Mouse (Mus musculus) ovary, postnatal 14 days (tissue): ENCODE measurements at regions not wholly inside any gene's neighbourhood (a gene's known extent, or its start where the extent isn't known, plus 50 kb on each side); places are given as distances from the start of the nearest gene placed in this dataset.

ENCODE experiments used
- DNase-seq: peaks from one replicate; pipeline ENCODE4 v3.0.0; 2022; ENCODE audit warnings: low spot score

DNA sequence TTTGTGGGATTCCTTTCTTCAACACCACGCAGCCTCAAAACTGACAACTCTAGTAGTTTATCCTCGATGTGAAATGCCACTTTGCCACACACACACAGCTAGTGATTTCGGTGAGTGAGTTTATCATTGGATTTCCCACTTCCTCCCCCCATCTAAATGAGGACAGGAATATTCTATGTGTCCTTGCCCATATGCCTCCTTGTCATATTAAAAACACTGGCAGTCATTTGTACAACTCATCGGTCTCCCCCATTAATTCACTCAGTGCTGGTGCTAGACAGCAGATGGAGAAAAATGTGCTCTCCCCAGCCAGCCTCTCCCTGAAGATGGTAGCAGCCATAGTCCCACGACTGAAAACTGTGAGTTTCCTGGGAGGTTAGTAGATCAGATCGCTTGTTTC is 496.0 kb upstream of the Sox11 start:
- DNase-seq: no peak

DNA sequence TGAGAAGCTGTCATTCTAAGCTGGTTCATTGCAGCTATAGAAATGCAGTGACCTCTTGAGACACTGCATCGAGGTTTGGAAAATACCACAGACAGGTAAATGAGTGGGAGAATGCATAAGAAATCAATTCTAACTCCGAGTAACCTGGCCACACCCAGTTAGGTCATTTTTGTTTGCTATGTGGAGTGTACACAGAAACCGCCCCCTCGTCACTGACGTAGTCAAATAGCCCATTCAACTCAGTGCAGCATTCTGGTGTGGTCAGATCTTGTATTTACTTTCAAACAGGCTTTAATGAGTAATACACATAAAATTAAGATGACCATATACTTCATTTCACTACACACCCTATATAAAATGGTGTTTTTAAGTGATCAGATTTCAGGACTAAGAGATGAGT is 483.8 kb upstream of the Sox11 start:
- no peak for DNase-seq

DNA sequence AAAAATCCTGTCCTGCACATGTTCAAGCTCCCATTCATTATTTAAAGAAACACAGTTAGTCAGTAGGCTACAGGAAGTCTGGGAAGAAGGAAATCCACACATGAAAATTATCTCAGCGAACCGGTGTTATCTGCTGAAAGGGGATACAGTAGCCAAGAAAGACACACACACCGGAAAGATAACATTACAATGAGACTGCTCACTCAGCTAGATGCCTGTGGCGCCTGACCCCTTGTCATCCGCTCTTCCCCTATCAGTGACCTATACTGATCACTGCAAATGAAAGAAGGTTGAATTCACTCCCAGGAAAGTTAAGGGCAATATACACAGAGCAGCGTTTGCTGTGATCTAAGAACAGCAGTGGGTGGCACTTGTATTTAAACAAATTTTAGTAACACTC is 481.0 kb upstream of the Sox11 start:
- DNase-seq: no peak

DNA sequence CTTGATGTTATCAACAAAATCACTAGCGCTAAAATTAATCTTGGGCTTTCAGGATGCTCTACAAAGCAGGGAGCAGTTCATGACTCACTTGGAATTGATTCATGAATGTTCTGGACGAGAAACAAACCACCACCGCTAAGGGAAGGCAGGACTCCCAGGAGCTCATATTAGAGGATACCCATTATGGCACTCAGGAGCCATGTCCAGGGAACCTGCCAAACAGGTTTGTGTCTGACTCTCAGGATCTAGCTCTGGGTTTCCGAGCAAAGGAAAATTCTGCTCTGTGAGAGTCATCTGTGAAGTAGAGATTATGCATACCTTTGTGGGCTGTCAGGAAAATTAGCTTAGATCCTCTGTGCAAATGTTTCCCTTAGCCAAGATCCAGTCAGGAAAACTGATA is 454.3 kb upstream of the Sox11 start:
- DNase-seq: no peak

DNA sequence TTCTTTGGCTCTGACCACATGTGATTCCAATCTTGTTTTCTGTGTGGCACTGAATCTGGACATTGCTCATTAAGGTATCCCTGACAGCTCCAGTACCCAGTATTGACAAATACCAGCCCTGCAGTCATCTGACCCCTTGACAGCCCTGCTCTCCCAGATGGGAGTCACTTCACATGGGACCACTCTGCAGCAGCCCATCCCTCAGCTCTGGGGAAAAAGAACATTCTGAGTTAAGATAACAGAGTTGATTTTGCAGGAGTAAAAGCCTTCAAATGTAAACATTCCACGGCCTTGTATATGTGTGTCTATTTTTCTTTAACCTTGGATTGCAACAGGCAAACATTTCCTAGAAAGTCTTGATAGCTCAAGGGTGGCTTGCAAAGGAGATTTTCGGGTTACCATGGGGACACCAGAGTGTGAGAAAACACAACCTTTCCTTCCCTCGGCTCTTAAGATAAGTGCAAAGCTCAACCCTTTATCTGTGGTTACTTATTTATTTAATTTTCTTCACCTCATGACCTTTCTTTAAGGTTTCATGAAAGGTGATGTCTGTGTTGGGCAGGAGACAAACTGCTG is 444.4 kb upstream of the Sox11 start:
- DNase-seq: no peak

DNA sequence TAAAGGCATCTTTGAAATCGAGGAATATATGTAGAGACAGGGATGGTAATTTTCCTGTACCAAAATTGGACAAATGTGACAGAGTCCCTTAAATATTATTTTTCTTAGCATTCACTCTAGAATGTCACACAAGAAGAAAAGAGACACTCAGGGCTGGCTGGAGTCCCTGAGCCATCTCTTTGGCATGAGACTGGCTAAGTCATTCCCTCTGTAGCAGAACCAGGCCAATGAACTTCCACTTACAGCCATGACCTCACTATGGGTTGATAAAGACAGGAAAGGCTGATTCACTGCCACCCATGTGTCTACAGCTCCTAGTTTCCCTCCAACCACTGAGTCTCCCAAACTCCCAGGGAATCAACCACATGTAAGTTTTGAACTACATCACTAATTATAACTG is 438.4 kb upstream of the Sox11 start:
- no peak for DNase-seq

DNA sequence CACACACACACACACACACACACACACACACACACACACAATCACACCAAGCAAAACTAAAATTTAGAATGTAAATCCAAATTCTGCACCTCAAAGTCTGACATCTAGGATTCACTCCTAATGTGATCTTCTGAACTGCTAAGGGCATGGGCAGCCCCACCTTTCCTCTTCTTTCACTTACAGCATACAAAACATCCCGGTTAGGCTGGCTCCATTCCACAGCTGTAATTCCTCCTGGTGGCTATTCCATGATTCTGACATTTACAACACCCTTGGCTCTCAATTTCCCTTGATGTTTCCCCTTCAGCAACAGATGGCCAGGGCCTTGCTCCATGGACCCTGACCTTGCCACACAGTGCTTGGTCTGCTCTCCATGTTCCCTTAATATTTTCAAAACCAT is 423.6 kb upstream of the Sox11 start:
- no peak for DNase-seq

DNA sequence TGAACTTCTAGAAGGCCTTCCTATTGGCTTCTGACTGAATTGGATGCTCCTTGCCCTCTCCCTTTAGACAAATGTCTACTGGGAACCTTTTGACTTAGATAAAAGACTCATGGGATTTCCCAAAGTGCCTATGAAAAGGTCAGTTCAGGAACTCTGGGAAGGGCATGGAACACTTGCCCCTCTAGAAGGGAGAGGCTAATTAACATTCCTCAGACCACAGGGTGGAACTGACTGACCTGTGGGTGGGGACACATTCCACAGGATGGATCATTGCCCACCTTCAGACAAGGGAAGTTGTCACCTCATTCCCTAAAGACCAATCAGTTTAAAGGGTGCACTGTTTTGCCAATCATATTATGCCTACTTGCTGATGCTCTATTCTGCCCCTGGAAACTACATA is 416.6 kb upstream of the Sox11 start:
- DNase-seq: no peak

DNA sequence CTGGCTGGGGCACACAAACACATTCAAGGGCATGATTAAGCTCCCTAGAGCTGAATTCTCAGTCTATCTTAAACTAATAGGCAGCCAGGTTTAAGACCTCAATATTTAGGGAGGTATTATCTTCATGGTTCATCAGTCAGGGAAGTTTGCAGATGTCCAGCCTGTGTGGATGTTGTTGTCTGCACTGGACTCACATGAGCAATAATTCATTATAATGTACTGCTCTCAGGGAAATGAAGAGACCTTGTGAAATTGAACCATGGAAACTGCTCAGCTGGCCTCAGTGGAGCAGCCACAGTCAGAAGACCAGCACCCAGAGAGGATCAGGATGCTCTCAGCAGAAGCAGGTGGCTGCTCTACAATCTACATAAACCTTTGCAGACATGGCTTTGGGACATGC is 415.3 kb upstream of the Sox11 start:
- DNase-seq: no peak

DNA sequence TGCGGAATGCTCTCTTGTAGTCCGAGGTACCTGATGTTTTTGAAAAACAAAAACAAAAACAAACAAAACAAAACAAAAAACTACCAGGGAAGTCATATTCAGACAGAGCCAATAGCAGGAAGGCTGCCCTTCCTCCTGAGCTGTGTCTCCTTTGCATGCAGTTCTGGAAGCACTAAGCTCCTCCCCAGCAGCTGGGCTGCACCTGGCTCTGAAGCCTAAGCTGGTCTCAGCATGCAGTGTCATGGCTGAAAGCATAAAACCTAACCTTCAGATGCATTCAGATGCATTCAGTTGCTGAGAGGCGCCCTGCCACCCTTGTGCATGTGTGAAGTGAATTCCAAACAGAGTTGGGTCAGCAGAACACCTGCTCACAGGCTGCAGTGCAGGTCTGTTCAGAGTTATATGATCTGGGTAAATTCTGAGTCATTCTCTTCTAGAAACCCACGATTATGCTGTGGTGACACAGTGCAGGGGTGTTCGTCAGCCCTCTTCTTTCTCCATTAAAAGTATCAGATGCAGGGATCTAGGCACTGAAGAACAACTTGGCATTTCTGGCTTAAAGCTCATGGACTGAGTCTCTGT is 382.3 kb upstream of the Sox11 start:
- no peak for DNase-seq

DNA sequence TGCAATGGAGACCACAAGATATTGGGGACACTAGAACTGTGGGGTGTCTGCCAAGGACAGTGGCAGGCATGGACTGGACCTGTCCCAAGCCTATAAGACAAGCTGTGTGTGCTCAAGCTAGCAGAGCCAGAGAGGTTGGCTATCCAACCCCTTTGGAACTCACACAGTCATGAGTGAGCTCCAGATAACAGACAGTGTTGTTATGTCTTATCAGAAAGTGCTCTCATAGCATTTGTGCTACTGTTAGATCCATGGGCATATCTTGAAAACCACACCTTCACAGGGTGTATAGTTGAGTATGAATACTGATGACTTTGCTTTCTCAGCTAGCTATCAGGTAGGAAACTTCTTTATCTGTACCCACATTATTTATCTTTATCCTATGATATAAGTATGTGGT is 338.1 kb upstream of the Sox11 start:
- no peak for DNase-seq

DNA sequence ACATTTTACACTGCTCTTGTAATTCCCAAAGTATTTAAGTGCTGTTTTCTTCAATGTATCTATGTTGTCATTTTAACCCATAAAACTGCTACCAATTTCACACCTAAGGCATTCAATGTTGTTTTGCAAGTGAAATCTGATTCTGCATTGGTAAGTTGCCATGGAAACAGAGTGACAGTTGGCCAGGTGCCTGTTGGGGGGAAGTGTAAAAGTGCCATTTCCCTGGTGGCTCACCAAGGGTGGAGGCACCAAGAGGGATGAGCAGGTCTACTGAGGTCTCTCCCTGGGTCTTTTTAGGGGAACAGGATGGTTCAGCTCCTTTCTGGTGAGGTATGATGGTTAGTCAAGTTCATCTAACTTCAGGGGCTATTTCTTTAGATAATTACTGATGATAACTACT is 331.0 kb upstream of the Sox11 start:
- DNase-seq: no peak

DNA sequence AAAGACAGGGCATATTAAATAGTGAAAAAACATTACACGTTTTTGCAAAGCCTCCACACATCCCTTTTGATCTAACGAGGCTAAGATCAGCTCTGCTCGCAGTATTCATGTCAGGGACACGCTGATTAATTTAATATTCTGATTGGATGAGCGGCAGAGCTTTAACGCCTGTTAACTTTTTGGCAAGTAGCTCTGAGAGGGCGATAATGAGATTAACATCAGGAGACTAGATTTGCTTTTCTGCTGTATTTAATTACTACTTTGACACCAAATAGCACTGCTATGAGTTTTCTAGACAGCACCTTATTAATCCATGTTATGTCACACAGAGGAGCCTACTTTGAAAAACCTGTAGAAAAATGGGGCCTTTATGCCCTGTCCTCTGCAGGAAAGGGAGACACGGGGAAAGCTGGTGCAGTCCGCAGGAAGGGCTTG is 328.3 kb upstream of the Sox11 start:
- DNase-seq: no peak

DNA sequence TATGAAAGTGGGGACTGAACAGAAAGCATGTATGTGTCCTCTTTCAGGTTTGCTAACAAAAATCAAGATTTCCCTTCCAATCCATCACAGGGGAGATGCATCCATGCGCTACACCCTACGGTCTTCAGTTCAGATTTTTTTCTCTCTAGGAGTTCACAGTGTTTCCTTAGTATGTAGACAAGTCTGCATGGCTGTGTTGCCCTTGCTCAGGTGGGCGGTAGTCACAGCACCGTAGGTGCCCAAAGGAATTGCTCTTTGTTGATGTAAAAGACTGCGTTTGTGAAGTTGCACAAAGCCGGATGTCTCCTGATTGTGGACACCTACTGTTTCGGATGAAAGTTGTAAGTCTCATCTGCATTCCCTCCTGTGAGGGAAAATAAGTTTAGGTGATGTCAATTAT is 327.8 kb upstream of the Sox11 start:
- no peak for DNase-seq

DNA sequence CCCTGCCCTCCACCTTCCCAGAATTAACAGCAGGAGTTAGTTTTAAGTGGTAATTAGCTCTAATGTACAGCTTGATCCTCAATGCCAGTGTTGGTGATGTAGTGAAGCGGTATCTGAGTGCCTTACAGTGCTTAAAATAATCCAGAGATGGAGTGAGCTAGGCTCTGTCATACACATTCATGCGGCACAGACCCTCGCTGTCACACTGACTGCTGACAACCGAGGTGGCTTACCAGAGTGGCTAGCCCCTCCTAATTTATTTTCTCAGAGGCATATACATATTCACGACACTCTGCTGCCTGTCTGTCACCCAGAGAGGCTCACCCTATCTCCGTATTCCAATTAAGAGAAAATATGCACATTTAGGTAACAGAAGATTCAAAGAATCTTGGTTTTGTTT is 327.2 kb upstream of the Sox11 start:
- DNase-seq: no peak

DNA sequence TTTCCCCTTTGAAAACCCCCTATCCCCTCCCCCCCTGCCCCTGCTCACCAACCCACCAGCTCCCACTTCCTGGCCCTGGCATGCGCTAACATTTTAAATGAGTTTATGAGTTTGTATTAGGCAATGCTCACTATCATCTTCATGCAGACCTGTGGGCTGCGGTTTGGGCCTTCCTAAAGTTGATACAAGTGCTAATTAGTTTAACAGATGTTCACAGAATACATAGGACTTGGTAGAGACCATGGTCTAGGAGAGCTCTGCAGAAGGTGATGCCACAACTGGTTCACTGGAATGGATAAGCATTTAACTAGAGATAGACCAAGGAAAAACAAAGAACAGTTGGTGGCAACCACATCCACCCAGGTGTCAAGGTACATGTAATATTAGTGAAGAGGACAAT is 324.1 kb upstream of the Sox11 start:
- no peak for DNase-seq

DNA sequence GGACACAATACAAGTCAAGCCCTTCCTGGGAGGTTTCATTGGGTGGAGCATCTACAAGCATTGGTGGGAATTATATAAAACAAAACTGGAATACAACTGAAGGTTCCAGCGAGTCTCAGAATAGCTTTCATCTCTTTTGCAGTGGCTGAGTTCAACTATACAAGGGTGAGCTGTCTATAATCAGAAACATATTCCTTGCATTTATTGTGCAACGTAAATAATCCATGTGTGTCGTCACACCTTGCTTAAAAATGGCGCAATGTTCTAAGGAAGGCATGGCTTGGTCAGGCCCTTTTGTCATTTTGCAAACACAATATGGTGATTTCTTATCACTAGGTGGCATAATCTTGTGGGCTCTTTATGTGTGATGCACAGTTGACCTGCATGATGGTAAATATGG is 320.8 kb upstream of the Sox11 start:
- no peak for DNase-seq

DNA sequence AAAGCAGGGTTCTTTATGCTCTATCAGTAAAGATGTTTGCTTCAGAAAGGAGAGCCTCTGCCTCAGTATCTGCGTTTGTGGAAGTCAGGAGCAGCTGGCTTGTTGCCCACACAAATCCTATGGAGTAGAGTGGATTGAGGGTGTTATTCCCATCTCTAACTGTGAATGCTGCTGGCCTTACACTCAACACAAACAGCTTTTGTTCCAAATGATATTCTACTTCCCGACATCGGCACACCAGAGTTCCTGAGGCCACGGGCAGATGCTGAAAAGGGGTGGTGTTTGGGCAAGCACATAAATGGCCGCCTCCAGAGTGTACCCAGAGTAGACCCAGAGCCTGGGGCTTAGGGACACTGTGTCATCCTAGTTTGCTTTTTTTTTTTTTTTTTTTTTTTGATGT is 320.3 kb upstream of the Sox11 start:
- no peak for DNase-seq

DNA sequence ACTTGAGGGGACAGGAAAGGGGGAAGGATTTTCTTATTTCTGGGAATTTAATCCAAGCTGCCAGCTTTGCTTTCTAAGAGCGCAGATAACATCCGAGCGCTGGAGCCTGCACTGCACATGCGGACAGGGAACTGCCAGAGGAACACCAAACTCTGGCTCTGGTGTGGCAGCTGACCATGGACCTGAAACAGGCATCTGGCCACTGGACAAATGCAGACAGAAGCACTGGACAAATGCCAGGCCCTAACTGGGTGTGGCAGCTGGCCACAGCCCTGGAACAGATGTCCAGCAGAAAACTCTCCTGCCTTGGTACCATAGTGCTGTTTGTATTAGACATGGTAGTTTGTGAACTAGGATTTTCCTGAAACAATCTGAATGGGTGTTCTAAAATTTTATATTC is 315.2 kb upstream of the Sox11 start:
- DNase-seq: no peak

DNA sequence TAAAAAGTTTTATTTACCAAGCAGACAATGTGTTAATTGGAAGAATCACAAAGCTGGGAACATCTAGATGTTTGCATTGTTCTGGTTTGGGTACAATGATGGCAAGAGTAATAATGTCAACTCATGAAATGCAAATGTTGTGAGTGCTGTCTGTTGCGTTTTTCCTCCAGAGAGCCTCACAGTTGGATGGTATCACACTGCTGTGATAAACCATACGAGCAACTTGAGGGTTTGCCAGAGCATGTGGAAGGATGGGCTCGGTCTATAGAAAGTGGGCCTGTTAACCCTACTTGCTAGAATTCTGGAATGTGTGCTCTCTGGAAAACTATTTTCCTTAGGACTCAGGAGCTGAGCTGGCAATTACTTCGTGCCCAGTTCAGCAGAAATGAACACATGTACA is 311.2 kb upstream of the Sox11 start:
- DNase-seq: no peak

DNA sequence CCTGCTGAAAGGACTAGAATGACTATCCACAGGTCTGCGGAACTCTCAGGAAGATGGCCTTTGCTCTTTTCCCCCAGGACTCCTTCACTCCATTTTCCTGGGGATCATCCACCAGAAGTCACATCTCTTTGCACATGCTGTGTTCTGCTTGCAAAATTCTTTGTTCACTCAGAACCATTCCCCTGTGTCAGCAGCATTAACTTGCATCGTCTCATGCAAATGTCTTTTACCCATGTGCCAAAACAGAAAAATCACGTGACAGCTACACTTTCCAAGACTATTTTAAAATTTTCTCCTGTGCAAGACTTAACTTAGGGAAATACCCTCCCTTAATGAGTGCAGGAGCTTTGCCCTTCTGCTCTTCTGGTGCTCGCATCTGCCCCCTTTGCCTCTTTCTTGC is 306.2 kb upstream of the Sox11 start:
- no peak for DNase-seq

DNA sequence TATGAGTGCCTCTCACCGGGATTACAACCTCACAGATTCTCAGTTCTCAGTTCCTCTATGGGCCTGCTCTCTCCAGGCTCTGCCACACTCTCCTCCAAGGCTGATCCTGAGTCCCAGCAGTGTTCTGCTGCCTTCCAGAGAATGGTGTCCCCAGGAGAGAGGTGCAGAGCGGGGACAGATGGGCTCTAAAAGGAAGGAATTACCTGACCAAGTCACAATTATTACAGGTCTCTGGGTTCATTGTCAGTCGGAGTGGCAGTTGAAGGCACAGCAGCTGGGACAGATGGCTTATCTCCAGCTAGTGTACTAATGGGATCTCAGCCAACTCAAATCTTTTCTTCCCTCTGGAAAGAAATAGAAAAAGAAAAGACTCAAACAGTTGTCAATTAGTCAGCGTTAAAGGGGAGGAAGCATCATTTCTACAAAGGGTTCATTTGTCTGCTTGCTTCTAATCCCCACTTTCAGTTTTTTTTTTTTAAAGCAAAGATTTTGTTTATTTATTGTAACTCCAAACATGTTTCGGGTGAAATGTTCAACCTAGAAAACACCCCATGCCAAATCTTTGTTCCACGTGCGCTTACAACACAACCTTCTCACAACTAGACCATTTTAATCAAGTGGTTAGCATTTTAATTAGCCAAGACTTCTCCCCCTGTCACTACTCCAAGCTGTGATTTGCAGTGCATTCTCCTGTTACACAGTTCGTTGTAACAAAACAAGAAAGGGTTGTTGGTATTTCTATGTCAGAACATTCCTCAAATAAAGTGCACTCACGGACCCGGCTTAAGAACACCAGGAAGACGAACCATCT is 304.3 kb upstream of the Sox11 start:
- no peak for DNase-seq

DNA sequence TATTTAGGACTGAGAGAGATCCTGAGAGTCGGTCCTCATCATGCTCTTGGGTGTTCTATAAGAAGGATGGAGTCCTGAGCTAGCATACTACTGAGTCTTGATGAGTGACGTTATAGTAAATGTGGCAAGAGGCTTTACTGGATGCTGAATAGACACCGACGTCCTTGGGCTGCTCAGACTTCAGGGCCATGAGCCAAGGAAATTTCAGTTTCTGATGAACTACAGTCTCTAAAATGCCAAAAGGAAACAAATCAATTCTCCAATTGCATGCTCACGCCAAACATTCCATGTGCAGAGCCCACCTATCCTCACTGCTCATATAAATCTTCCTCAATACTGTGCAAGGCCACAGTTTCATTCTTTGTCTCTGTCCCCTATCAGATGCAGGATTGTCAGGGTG is 277.2 kb upstream of the Sox11 start:
- no peak for DNase-seq
